In the genomic region with DNA sequence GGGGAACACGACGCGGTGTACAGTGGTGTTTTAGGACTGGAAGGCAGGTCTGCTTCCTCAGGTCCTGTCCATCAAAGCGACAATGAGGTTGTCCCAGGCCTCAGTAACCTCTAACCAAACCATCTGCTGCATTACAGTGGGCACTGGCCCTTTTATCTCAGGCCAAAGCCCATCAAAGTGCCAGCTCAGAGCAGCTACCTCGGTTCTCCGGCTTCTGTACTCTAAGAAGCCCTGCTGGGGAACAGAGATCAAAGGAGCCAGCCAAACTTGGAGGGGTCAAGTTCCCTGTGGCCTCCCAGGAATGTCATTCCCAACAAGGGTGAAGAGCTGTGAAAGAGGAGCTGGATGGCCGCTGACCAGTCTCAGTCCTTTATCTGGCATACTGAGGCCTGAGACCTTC, we compare ENCODE assay signal across 16 mouse cellular contexts. TPM values are rescaled to one million over a fixed set of nuclear protein-coding genes. Genes with fewer than 3 reads are reported as not detected.
A peak's percentile ranks its signal among the peaks of the same experiment; 100 is the strongest.
DNase-seq lines count a peak whose midpoint lies in the region; ATAC-seq and TF ChIP-seq lines count a peak whose summit lies in the region.
"Had no signal": no experiment of that assay in that cellular context is flagged by ENCODE, and none has a peak within 500 bp of the region (broad histone marks: within the 10 kb centered on the region; RNA-seq: fewer than 3 reads in every experiment).

No protein-coding gene starts in this region.

- no peaks in the 10 kb centered on the region for H3K36me3 ChIP-seq in kidney, embryonic 16.5 days (ENCODE audit: insufficient read depth, low read length)
- H3K36me3 ChIP-seq in intestine, embryonic 15.5 days, result no peaks in the 10 kb centered on the region
- H3K36me3 ChIP-seq: embryonic facial prominence, embryonic 15.5 days; limb, embryonic 12.5 days; liver, embryonic 12.5 days had no signal

- TF ChIP-seq CTCF in gastrocnemius, adult 2 months (IDR thresholded peaks at IDR 0.05), result no peak

- DNase-seq in gastrocnemius, adult 2 months, result peak; percentile 83
- no peak for DNase-seq in gastrocnemius, postnatal 10 days
- DNase-seq in kidney, postnatal 14 days, result no peak
- DNase-seq in gastrocnemius, postnatal 25 days, result peak; percentile 81
- DNase-seq: cerebellum, adult 9-10 months; kidney, adult 2 months; lung, embryonic 14.5 days; right cerebral cortex, postnatal 4 days had no signal

- H3K4me2 ChIP-seq in kidney, embryonic 16.5 days (replicated peaks; ENCODE audit: low read depth, low read length), result no peak overlapping the region
- H3K4me2 ChIP-seq in intestine, embryonic 15.5 days (replicated peaks), result no peak overlapping the region
- H3K4me2 ChIP-seq: embryonic facial prominence, embryonic 15.5 days; limb, embryonic 12.5 days; liver, embryonic 12.5 days; lung, embryonic 14.5 days; midbrain, embryonic 11.5 days had no signal

- ATAC-seq in kidney, embryonic 16.5 days (ENCODE audit: low FRiP score, low TSS enrichment), result peak; percentile 39; the same call in 1 of the 2 replicates
- no peak for ATAC-seq in CD4-positive, CD25-positive, alpha-beta regulatory T cell, adult 4 months
- ATAC-seq in intestine, embryonic 15.5 days, result no peak
- ATAC-seq: liver, embryonic 12.5 days had no signal

- no peaks in the 10 kb centered on the region for H3K4me1 ChIP-seq in kidney, embryonic 16.5 days (ENCODE audit: insufficient read depth, low read length)
- H3K4me1 ChIP-seq in intestine, embryonic 15.5 days (replicated peaks), result no peaks in the 10 kb centered on the region
- H3K4me1 ChIP-seq: embryonic facial prominence, embryonic 15.5 days; limb, embryonic 12.5 days had no signal

- peak overlapping the region; percentile 66 for H3K27ac ChIP-seq in gastrocnemius, adult 2 months
- H3K27ac ChIP-seq in kidney, embryonic 16.5 days (ENCODE audit: low read length), result no peak overlapping the region
- H3K27ac ChIP-seq in intestine, embryonic 15.5 days, result no peak overlapping the region
- H3K27ac ChIP-seq: embryonic facial prominence, embryonic 15.5 days; limb, embryonic 12.5 days; liver, embryonic 12.5 days; macrophage had no signal

- no peaks in the 10 kb centered on the region for H3K9me3 ChIP-seq in kidney, embryonic 16.5 days (ENCODE audit: low read length)
- H3K9me3 ChIP-seq in intestine, embryonic 15.5 days, result no peaks in the 10 kb centered on the region
- H3K9me3 ChIP-seq: embryonic facial prominence, embryonic 15.5 days; limb, embryonic 12.5 days; liver, embryonic 12.5 days had no signal

- H3K27me3 ChIP-seq in kidney, embryonic 16.5 days (ENCODE audit: insufficient read depth, low read length), result no peaks in the 10 kb centered on the region
- H3K27me3 ChIP-seq in intestine, embryonic 15.5 days (replicated peaks), result no peaks in the 10 kb centered on the region
- H3K27me3 ChIP-seq: embryonic facial prominence, embryonic 15.5 days; limb, embryonic 12.5 days had no signal

- H3K9ac ChIP-seq in kidney, embryonic 16.5 days (replicated peaks; ENCODE audit: low read length), result no peak overlapping the region
- H3K9ac ChIP-seq in intestine, embryonic 15.5 days, result no peak overlapping the region
- H3K9ac ChIP-seq: embryonic facial prominence, embryonic 15.5 days; limb, embryonic 12.5 days; liver, embryonic 12.5 days; lung, embryonic 14.5 days had no signal

- WGBS in kidney, embryonic 16.5 days, result 51% methylated on average over 7 of the region's 7 CpGs
- WGBS in intestine, embryonic 15.5 days, result 72% methylated on average over 7 of the region's 7 CpGs

- H3K4me3 ChIP-seq in gastrocnemius, adult 2 months, result no peak overlapping the region
- H3K4me3 ChIP-seq in kidney, embryonic 16.5 days (ENCODE audit: low read length), result no peak overlapping the region
- H3K4me3 ChIP-seq in intestine, embryonic 15.5 days (replicated peaks), result no peak overlapping the region
- H3K4me3 ChIP-seq: embryonic facial prominence, embryonic 15.5 days; limb, embryonic 12.5 days; liver, embryonic 12.5 days had no signal

- intact Hi-C loops in gastrocnemius, adult 2 months (cut with DNase I), result no loop called here

RNA-seq across cellular contexts. Expression of gene Rock2, which starts 11.6 kb away (rescaled TPM):
- total RNA-seq in gastrocnemius, adult 2 months (2021), result 100 to 1,000 TPM in 1 of 2 experiments, 10 to 100 TPM in 1; 86.0 to 103 TPM
- total RNA-seq in gastrocnemius, postnatal 10 days (2021), result 100 to 1,000 TPM; 102 to 115 TPM
- 10.6 and 11.4 TPM in 2 replicates for polyA plus RNA-seq in kidney, embryonic 16.5 days (2015; fragmentation: Nextera tagmentation; extraction: Ambion mirVana)
- total RNA-seq in gastrocnemius, postnatal 25 days (2021), result 10 to 100 TPM; 59.4 to 89.8 TPM
- 10 to 100 TPM; 14.1 to 18.1 TPM for polyA plus RNA-seq in CD4-positive, CD25-positive, alpha-beta regulatory T cell, adult 4 months (2017; shearing (Covaris generic))
- 17.9 and 19.7 TPM in 2 replicates for polyA plus RNA-seq in intestine, embryonic 15.5 days (2015; fragmentation: Nextera tagmentation; extraction: Ambion mirVana)

Comparison
In these comparisons a context has a peak if more than half of its experiments do, and no peak if none do; other contexts are left out.
1. DNase-seq: peak in gastrocnemius, adult 2 months (single experiment) and gastrocnemius, postnatal 25 days (single experiment); none in gastrocnemius, postnatal 10 days (single experiment) and kidney, postnatal 14 days (single experiment).